Mouse (Mus musculus) heart, adult 18-20 months (tissue): Measurements from ENCODE around the gene Sox1. TPM values are rescaled to one million over a fixed set of nuclear protein-coding genes. Genes with fewer than 3 reads are reported as not detected.

Experiments used
- DNase-seq, 2 experiments: peaks; one replicate each; pipeline ENCODE4 v3.0.0; 2021 to 2022; ENCODE audit warnings: mixed read lengths in 1 of 2
- microRNA-seq, 2 experiments: library from miRNA; unstranded; fragments of <30 nt; microRNA quantifications; one replicate each; pipeline ENCODE4 v1.2.0; 2022
- total RNA-seq, 2 experiments: library from RNA; stranded (reverse); gene quantifications; 2 replicates each; pipeline ENCODE4 v1.2.3; 2021

The Sox1 gene
- total RNA-seq, 2 experiments from 2014 or later = not detected

GRCm38 (mm10) chr8:12425906-12426305, 30.8 kb downstream of the Sox1 start:
- no peak for DNase-seq

- no peak for DNase-seq
These were observed 32.3 kb downstream of the Sox1 start for GRCm38 (mm10) chr8:12427346-12427745.

- DNase-seq = no peak
These were observed 33.0 kb downstream of the Sox1 start for GRCm38 (mm10) chr8:12427886-12428799.

- DNase-seq = no peak
These were observed 33.8 kb downstream of the Sox1 start for GRCm38 (mm10) chr8:12428931-12429330.

GRCm38 (mm10) chr8:12429601-12430172, 34.6 kb downstream of the Sox1 start:
- no peak for DNase-seq

- peak; percentile 18 to 32 for DNase-seq
These were observed 35.2 kb downstream of the Sox1 start for GRCm38 (mm10) chr8:12430173-12430899.

GRCm38 (mm10) chr8:12430900-12431737, 36.0 kb downstream of the Sox1 start:
- DNase-seq = no peak

GRCm38 (mm10) chr8:12431738-12432055, 36.6 kb downstream of the Sox1 start:
- DNase-seq = no peak

GRCm38 (mm10) chr8:12432546-12432945, 37.5 kb downstream of the Sox1 start:
- DNase-seq = peak in 1 of 2 experiments; percentile 3

- DNase-seq = no peak
These were observed 39.7 kb downstream of the Sox1 start for GRCm38 (mm10) chr8:12434771-12435170.

- DNase-seq = no peak
These were observed 42.9 kb downstream of the Sox1 start for GRCm38 (mm10) chr8:12438021-12438420.

GRCm38 (mm10) chr8:12439044-12439443, 43.9 kb downstream of the Sox1 start:
- DNase-seq = no peak

- no peak for DNase-seq
These were observed 44.8 kb downstream of the Sox1 start for GRCm38 (mm10) chr8:12439846-12440245.

- no peak for DNase-seq
These were observed 45.9 kb downstream of the Sox1 start for GRCm38 (mm10) chr8:12440997-12441396.

- DNase-seq = no peak
These were observed 50.2 kb downstream of the Sox1 start for GRCm38 (mm10) chr8:12445258-12445657.

- DNase-seq = no peak
These were observed 51.0 kb downstream of the Sox1 start for GRCm38 (mm10) chr8:12445926-12446680.

Small RNA genes lying within 50 kb of the gene (microRNA-seq; reads per million reads assigned to microRNA genes)
- 0 to 0.54 reads per million in 2 experiments for gene Gm25239

Other genes with a start within 250 kb of the Sox1 start
- gene A230072I06Rik, start 116.5 kb upstream of the Sox1 start, total RNA-seq = not detected
- gene Spaca7, start 177.7 kb downstream of the Sox1 start, total RNA-seq = not detected